In the genomic region with DNA sequence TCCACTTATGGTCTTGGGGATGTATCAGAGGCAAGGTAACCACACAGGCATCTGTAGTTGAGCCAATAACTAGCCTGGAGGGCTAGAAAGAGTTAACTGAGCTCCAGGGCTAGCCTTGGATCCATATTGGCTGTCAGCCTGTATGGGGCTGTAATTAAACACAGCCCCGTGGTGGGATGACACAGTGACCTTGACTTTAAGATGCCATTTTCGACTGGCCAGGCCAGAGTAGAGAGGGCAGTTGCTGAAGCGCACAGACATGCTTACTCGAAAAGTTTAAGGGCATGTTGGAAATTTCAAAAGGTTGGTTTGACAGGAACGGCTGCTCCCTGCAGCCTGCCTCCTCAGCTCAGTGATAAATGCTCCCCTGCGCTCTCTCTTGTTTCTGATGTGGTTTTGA, we compare ENCODE assay signal across 13 mouse cellular contexts. TPM values are rescaled to one million over a fixed set of nuclear protein-coding genes. Genes with fewer than 3 reads are reported as not detected.
A peak's percentile ranks its signal among the peaks of the same experiment; 100 is the strongest.
DNase-seq lines count a peak whose midpoint lies in the region; ATAC-seq lines count a peak whose summit lies in the region.
"Had no signal": no experiment of that assay in that cellular context is flagged by ENCODE, and none has a peak within 500 bp of the region (broad histone marks: within the 10 kb centered on the region; RNA-seq: fewer than 3 reads in every experiment).

No protein-coding gene starts in this region.

- no peak overlapping the region for H3K4me3 ChIP-seq in liver, embryonic 12.5 days
- no peak overlapping the region for H3K4me3 ChIP-seq in liver, embryonic 11.5 days (ENCODE audit: low read depth, low read length)
- H3K4me3 ChIP-seq in hindbrain, embryonic 16.5 days (ENCODE audit: low read length): 0 out of 2 replicates have a peak overlapping the region, but pooled peaks have one; percentile 1
- H3K4me3 ChIP-seq in stomach, embryonic 15.5 days (replicated peaks): no peak overlapping the region

- no peaks in the 10 kb centered on the region for H3K9me3 ChIP-seq in liver, embryonic 12.5 days (replicated peaks)
- H3K9me3 ChIP-seq in liver, embryonic 11.5 days (ENCODE audit: control insufficient read depth, low read length): no peaks in the 10 kb centered on the region
- H3K9me3 ChIP-seq in hindbrain, embryonic 16.5 days (ENCODE audit: control insufficient read depth, low read length): no peaks in the 10 kb centered on the region
- no peaks in the 10 kb centered on the region for H3K9me3 ChIP-seq in stomach, embryonic 15.5 days

- no peak overlapping the region for H3K4me2 ChIP-seq in liver, embryonic 12.5 days
- no peak overlapping the region for H3K4me2 ChIP-seq in liver, embryonic 11.5 days
- H3K4me2 ChIP-seq in hindbrain, embryonic 16.5 days (ENCODE audit: low read length): peak overlapping the region; percentile 51
- H3K4me2 ChIP-seq in stomach, embryonic 15.5 days: no peak overlapping the region

- 49% methylated on average over 6 of the region's 6 CpGs for WGBS in liver, embryonic 12.5 days (ENCODE audit: insufficient replicate concordance)
- WGBS in liver, embryonic 11.5 days: 47% methylated on average over 6 of the region's 6 CpGs
- WGBS in hindbrain, embryonic 16.5 days: 43% methylated on average over 6 of the region's 6 CpGs
- 37% methylated on average over 6 of the region's 6 CpGs for WGBS in stomach, embryonic 15.5 days

- ATAC-seq in liver, embryonic 12.5 days: no peak
- no peak for ATAC-seq in liver, embryonic 11.5 days (replicated peaks; ENCODE audit: low FRiP score)
- ATAC-seq in hindbrain, embryonic 16.5 days: no peak
- no peak for ATAC-seq in stomach, embryonic 15.5 days (ENCODE audit: insufficient read depth, low FRiP score, low read depth)
- ATAC-seq: inflammation-experienced regulatory T-cells, adult 6 months had no signal

- H3K9ac ChIP-seq in liver, embryonic 12.5 days: no peak overlapping the region
- no peak overlapping the region for H3K9ac ChIP-seq in liver, embryonic 11.5 days (ENCODE audit: low read depth, low read length)
- peak overlapping the region; percentile 15; the same call in 1 of the 2 replicates for H3K9ac ChIP-seq in hindbrain, embryonic 16.5 days (ENCODE audit: low read depth, low read length)
- no peak overlapping the region for H3K9ac ChIP-seq in stomach, embryonic 15.5 days

- no peaks in the 10 kb centered on the region for H3K27me3 ChIP-seq in liver, embryonic 12.5 days (replicated peaks)
- no peaks in the 10 kb centered on the region for H3K27me3 ChIP-seq in liver, embryonic 11.5 days (replicated peaks; ENCODE audit: control insufficient read depth, insufficient read depth, low read length)
- H3K27me3 ChIP-seq in hindbrain, embryonic 16.5 days (replicated peaks; ENCODE audit: control insufficient read depth, insufficient read depth, low read length): no peaks in the 10 kb centered on the region
- H3K27me3 ChIP-seq in stomach, embryonic 15.5 days (replicated peaks): no peaks in the 10 kb centered on the region

- DNase-seq in adrenal gland, adult 8-10 months: peak; percentile 23
- DNase-seq in adrenal gland, adult 18-20 months (ENCODE audit: low spot score in 2 of 2): no peak
- DNase-seq in liver, embryonic 11.5 days (ENCODE audit: low spot score): no peak
- DNase-seq in right cerebral cortex, postnatal 4 days: no peak
- DNase-seq in layer of hippocampus, adult 18-20 months (ENCODE audit: low spot score in 2 of 2): no peak
- DNase-seq: cerebellum, adult 8-10 months; gastrocnemius, postnatal 25 days; kidney, postnatal 4 days; left cerebral cortex, postnatal 4 days had no signal

- H3K4me1 ChIP-seq in liver, embryonic 12.5 days: peaks cover 57% of the 10 kb centered on the region
- peaks cover 19% of the 10 kb centered on the region for H3K4me1 ChIP-seq in liver, embryonic 11.5 days (replicated peaks; ENCODE audit: control insufficient read depth, insufficient read depth, low read length)
- peaks cover 3% of the 10 kb centered on the region for H3K4me1 ChIP-seq in hindbrain, embryonic 16.5 days (ENCODE audit: control insufficient read depth, insufficient read depth, low read depth, low read length)
- H3K4me1 ChIP-seq in stomach, embryonic 15.5 days: peaks cover 16% of the 10 kb centered on the region

- peak overlapping the region; percentile 27; the same call in 1 of the 2 replicates for H3K27ac ChIP-seq in liver, embryonic 12.5 days
- no peak overlapping the region for H3K27ac ChIP-seq in liver, embryonic 11.5 days (ENCODE audit: low read depth, low read length)
- peak overlapping the region; percentile 74 for H3K27ac ChIP-seq in hindbrain, embryonic 16.5 days (ENCODE audit: low read depth, low read length)
- peak overlapping the region; percentile 55; the same call in 1 of the 2 replicates for H3K27ac ChIP-seq in stomach, embryonic 15.5 days

- peaks cover 65% of the 10 kb centered on the region for H3K36me3 ChIP-seq in liver, embryonic 12.5 days
- H3K36me3 ChIP-seq in liver, embryonic 11.5 days (ENCODE audit: control insufficient read depth, insufficient read depth, low read length): peaks cover 30% of the 10 kb centered on the region
- H3K36me3 ChIP-seq in hindbrain, embryonic 16.5 days (ENCODE audit: control insufficient read depth, insufficient read depth, low read length): no peaks in the 10 kb centered on the region
- H3K36me3 ChIP-seq in stomach, embryonic 15.5 days: no peaks in the 10 kb centered on the region

RNA-seq across cellular contexts. Expression of a gene that starts 8.1 kb away (rescaled TPM):
- total RNA-seq in adrenal gland, adult 8-10 months (2022): 1 to 10 TPM; 4.3 to 8.6 (median 5.7) TPM
- 1 to 10 TPM; 3.2 to 3.8 TPM for total RNA-seq in adrenal gland, adult 18-20 months (2021)
- 53.4 and 53.5 TPM in 2 replicates for polyA plus RNA-seq in liver, embryonic 12.5 days (2016; fragmentation: Nextera tagmentation; extraction: Ambion mirVana)
- polyA plus RNA-seq in liver, embryonic 11.5 days (2014; fragmentation: Nextera tagmentation; extraction: Ambion mirVana): 92.2 and 95.4 TPM in 2 replicates
- polyA plus RNA-seq in hindbrain, embryonic 16.5 days (2015; fragmentation: Nextera tagmentation; extraction: Ambion mirVana): 97.9 and 105 TPM in 2 replicates
- polyA plus RNA-seq in stomach, embryonic 15.5 days (2015; fragmentation: Nextera tagmentation; extraction: Ambion mirVana): 24.5 and 25.1 TPM in 2 replicates
- total RNA-seq in layer of hippocampus, adult 18-20 months (2021): 100 to 1,000 TPM in 1 of 2 experiments, 10 to 100 TPM in 1; 98.5 to 108 TPM

RNA-seq across cellular contexts. Expression of a gene that starts 11.1 kb away (rescaled TPM):
- not detected for total RNA-seq in adrenal gland, adult 8-10 months (2022)
- total RNA-seq in adrenal gland, adult 18-20 months (2021): not detected
- not detected in 2 replicates for polyA plus RNA-seq in liver, embryonic 12.5 days (2016; fragmentation: Nextera tagmentation; extraction: Ambion mirVana)
- polyA plus RNA-seq in liver, embryonic 11.5 days (2014; fragmentation: Nextera tagmentation; extraction: Ambion mirVana): not detected in 2 replicates
- polyA plus RNA-seq in hindbrain, embryonic 16.5 days (2015; fragmentation: Nextera tagmentation; extraction: Ambion mirVana): 0.21 TPM in 1 of 2 replicates, not detected in the other
- not detected in 2 replicates for polyA plus RNA-seq in stomach, embryonic 15.5 days (2015; fragmentation: Nextera tagmentation; extraction: Ambion mirVana)
- 1 to 10 TPM; 1.0 to 1.5 TPM for total RNA-seq in layer of hippocampus, adult 18-20 months (2021)
- total RNA-seq: gastrocnemius, postnatal 25 days had no signal
- polyA plus RNA-seq: inflammation-experienced regulatory T-cells, adult 6 months had no signal
